Mouse (Mus musculus): ENCODE measurements at regions not wholly inside any gene's neighbourhood (a gene's known extent, or its start where the extent isn't known, plus 50 kb on each side); places are given as distances from the start of the nearest gene placed in this dataset.

- no peak for TF ChIP-seq CTCF (IDR thresholded peaks at IDR 0.05; ENCODE audit: extremely low read depth, insufficient read depth, insufficient read length, insufficient replicate concordance)
- TF ChIP-seq POLR2A (IDR thresholded peaks at IDR 0.05; ENCODE audit: low read depth, low read length), result no peak
- DNase-seq (ENCODE audit: low read depth in 1 of 2, low spot score in 2 of 2), result no peak
- WGBS, result 84% methylated on average over 15 of the region's 15 CpGs
- no peaks in the 10 kb centered on the region for H3K36me3 ChIP-seq (ENCODE audit: control insufficient read depth, insufficient read depth, low read length)
- H3K4me1 ChIP-seq (ENCODE audit: control insufficient read depth, insufficient read depth, insufficient read length), result no peaks in the 10 kb centered on the region
- no peak overlapping the region for H3K4me3 ChIP-seq (ENCODE audit: extremely low read depth, insufficient read depth, insufficient read length)
- H3K27ac ChIP-seq (ENCODE audit: insufficient read depth, low read length), result no peak overlapping the region
- no peaks in the 10 kb centered on the region for H3K27me3 ChIP-seq (ENCODE audit: control insufficient read depth, insufficient read depth, low read length)
Observed at GRCm38 (mm10) chr15:88391822-88392221, 208.3 kb upstream of the Zdhhc25 start.

DNA sequence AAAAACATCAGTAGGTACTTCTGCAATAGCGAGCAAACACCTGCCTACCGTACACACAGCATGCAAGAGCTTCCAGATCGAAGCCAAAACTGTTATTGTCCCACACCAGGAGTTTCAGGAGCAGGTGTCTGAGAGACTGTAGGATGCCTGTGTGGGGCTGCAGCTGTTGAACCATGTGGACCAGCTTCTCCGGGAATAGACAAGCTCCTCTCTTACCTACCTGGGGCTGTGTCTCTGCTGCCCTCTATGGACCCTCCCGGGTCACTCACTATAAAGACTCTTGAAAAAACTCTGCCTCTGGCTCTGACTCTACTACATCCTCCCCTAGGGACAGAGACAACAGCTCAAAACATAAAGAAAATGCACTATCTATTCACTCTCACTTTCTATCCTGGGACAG lies 201.0 kb upstream of the Zdhhc25 start:
- no peak overlapping the region for H3K27ac ChIP-seq (ENCODE audit: insufficient read depth, low read length)
- H3K4me1 ChIP-seq (ENCODE audit: control insufficient read depth, insufficient read depth, insufficient read length), result no peaks in the 10 kb centered on the region
- TF ChIP-seq CTCF (IDR thresholded peaks at IDR 0.05; ENCODE audit: extremely low read depth, insufficient read depth, insufficient read length, insufficient replicate concordance), result no peak
- TF ChIP-seq POLR2A (IDR thresholded peaks at IDR 0.05; ENCODE audit: low read depth, low read length), result no peak
- H3K27me3 ChIP-seq (ENCODE audit: control insufficient read depth, insufficient read depth, low read length), result no peaks in the 10 kb centered on the region
- H3K36me3 ChIP-seq (ENCODE audit: control insufficient read depth, insufficient read depth, low read length), result no peaks in the 10 kb centered on the region
- WGBS, result 50% methylated on average over 5 of the region's 5 CpGs
- no peak for DNase-seq (ENCODE audit: low read depth in 1 of 2, low spot score in 2 of 2)
- no peak overlapping the region for H3K4me3 ChIP-seq (ENCODE audit: extremely low read depth, insufficient read depth, insufficient read length)

GRCm38 (mm10) chr15:88399989-88400388 lies 200.1 kb upstream of the Zdhhc25 start:
- Histone ChIP-seq H3K27me3 (ENCODE audit: control insufficient read depth, insufficient read depth, low read length) (no peaks in the 10 kb centered on the region), H3K4me3 (ENCODE audit: extremely low read depth, insufficient read depth, insufficient read length) (no peak overlapping the region), H3K27ac (ENCODE audit: insufficient read depth, low read length) (no peak overlapping the region), H3K36me3 (ENCODE audit: control insufficient read depth, insufficient read depth, low read length) (no peaks in the 10 kb centered on the region), H3K4me1 (ENCODE audit: control insufficient read depth, insufficient read depth, insufficient read length) (no peaks in the 10 kb centered on the region)
- TF ChIP-seq POLR2A (IDR thresholded peaks at IDR 0.05; ENCODE audit: low read depth, low read length) (no peak), CTCF (IDR thresholded peaks at IDR 0.05; ENCODE audit: extremely low read depth, insufficient read depth, insufficient read length, insufficient replicate concordance) (no peak)
- DNase-seq (ENCODE audit: low read depth in 1 of 2, low spot score in 2 of 2), result no peak
- 50% methylated on average over 12 of the region's 12 CpGs for WGBS

DNA sequence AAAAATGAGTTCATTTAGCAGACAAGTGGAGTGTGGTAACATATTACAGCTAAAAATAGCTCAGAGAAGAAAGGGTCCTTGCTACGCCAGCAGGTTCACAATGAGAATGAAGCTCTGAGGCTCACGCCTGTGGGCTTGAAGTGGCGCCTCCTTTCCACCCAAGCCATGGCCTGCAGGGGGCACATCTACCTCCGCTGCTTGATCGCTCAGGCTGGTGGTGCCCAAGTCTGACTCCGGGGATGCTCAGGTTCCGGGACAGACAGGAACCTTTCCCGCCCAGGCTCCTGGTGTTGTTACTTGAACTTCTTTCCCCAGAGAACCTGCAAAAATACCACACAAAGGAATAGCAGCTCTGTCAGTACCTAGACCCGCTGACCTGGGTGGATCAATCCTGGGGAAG lies 199.3 kb upstream of the Zdhhc25 start:
- no peak for DNase-seq (ENCODE audit: low read depth in 1 of 2, low spot score in 2 of 2)
- Histone ChIP-seq H3K27me3 (ENCODE audit: control insufficient read depth, insufficient read depth, low read length) (no peaks in the 10 kb centered on the region), H3K36me3 (ENCODE audit: control insufficient read depth, insufficient read depth, low read length) (no peaks in the 10 kb centered on the region), H3K27ac (ENCODE audit: insufficient read depth, low read length) (no peak overlapping the region), H3K4me1 (ENCODE audit: control insufficient read depth, insufficient read depth, insufficient read length) (no peaks in the 10 kb centered on the region), H3K4me3 (ENCODE audit: extremely low read depth, insufficient read depth, insufficient read length) (no peak overlapping the region)
- 71% methylated on average over 9 of the region's 9 CpGs for WGBS
- TF ChIP-seq CTCF (IDR thresholded peaks at IDR 0.05; ENCODE audit: extremely low read depth, insufficient read depth, insufficient read length, insufficient replicate concordance), result no peak

DNA sequence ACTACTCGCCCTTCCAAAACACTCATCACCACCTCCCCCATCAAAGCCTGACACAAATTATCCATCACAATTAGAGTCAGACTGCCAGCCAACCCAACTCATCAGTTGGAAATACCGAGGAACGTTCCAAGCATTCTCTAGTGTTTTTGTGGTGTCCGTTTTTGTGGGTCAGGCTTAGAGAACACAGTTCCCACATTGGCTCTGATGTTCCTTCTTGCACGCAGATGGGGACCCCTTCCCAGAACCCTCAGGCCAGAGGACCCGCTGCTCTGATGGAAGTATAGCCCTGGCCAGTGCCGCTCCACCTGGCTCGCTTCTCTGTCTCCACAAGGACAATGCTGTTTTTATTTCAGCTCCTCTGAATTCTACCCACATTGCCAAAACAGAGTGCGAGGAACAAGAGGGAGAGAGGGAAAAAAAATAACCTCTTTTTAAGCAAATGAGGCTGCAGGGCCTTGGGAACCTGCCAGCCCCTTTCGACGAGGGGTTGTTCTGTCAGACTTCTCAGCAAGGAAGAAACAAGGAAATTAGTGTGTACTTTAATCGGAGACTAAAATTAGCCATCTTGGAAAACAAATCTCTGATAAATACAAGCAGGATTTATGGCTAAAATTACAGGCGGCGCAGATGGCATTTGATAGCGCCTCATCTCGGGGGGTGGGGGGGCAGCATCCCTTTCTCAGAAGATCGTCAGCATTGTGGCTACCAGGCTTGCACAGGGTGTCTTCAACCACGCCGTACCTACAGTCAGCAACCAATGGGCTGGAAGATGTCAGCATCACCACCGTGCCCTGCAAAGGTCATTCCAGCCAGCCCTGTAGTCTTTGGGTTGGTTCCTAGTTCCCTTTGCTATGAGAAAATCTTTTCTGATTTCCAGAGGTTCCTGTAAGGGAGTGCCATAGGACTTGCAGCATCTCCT lies 191.4 kb upstream of the Zdhhc25 start:
- Histone ChIP-seq H3K4me3 (ENCODE audit: extremely low read depth, insufficient read depth, insufficient read length) (no peak overlapping the region), H3K27me3 (ENCODE audit: control insufficient read depth, insufficient read depth, low read length) (no peaks in the 10 kb centered on the region), H3K27ac (ENCODE audit: insufficient read depth, low read length) (no peak overlapping the region), H3K4me1 (ENCODE audit: control insufficient read depth, insufficient read depth, insufficient read length) (no peaks in the 10 kb centered on the region), H3K36me3 (ENCODE audit: control insufficient read depth, insufficient read depth, low read length) (no peaks in the 10 kb centered on the region)
- no peak for DNase-seq (ENCODE audit: low read depth in 1 of 2, low spot score in 2 of 2)
- 85% methylated on average over 20 of the region's 20 CpGs for WGBS
- TF ChIP-seq CTCF (IDR thresholded peaks at IDR 0.05; ENCODE audit: extremely low read depth, insufficient read depth, insufficient read length, insufficient replicate concordance) (no peak), POLR2A (IDR thresholded peaks at IDR 0.05; ENCODE audit: low read depth, low read length) (no peak)

DNA sequence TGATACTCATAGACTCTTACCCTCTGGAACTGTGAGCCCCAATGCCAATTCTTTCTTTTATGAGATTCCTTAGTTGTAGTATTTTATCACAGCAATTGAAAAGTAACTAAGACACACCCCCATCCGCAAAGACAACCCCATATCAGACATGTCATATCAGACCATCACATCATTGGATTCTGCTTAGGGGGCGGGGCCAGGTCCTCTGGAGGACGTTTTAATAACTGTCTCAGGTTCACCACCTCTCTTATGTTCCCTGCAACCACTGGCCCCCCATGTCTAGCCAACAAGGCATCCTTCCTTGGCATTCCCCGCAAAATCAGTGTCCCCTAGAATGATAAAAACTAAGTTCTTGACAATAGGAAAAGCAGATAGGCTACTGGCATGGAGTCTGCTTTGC lies 185.9 kb upstream of the Zdhhc25 start:
- no peak overlapping the region for H3K27ac ChIP-seq (ENCODE audit: insufficient read depth, low read length)
- no peak overlapping the region for H3K4me3 ChIP-seq (ENCODE audit: extremely low read depth, insufficient read depth, insufficient read length)
- H3K4me1 ChIP-seq (ENCODE audit: control insufficient read depth, insufficient read depth, insufficient read length), result no peaks in the 10 kb centered on the region
- no peak for DNase-seq (ENCODE audit: low read depth in 1 of 2, low spot score in 2 of 2)
- H3K27me3 ChIP-seq (ENCODE audit: control insufficient read depth, insufficient read depth, low read length), result no peaks in the 10 kb centered on the region
- no peaks in the 10 kb centered on the region for H3K36me3 ChIP-seq (ENCODE audit: control insufficient read depth, insufficient read depth, low read length)
- TF ChIP-seq CTCF (IDR thresholded peaks at IDR 0.05; ENCODE audit: extremely low read depth, insufficient read depth, insufficient read length, insufficient replicate concordance), result no peak
- no peak for TF ChIP-seq POLR2A (IDR thresholded peaks at IDR 0.05; ENCODE audit: low read depth, low read length)
- WGBS, result 68% methylated on average over 4 of the region's 4 CpGs

- DNase-seq (ENCODE audit: low read depth in 1 of 2, low spot score in 2 of 2), result no peak
- no peaks in the 10 kb centered on the region for H3K27me3 ChIP-seq (ENCODE audit: control insufficient read depth, insufficient read depth, low read length)
- 64% methylated on average over 8 of the region's 8 CpGs for whole genome bisulfite sequencing
- H3K36me3 ChIP-seq (ENCODE audit: control insufficient read depth, insufficient read depth, low read length), result no peaks in the 10 kb centered on the region
- H3K27ac ChIP-seq (ENCODE audit: insufficient read depth, low read length), result no peak overlapping the region
- H3K4me3 ChIP-seq (ENCODE audit: extremely low read depth, insufficient read depth, insufficient read length), result no peak overlapping the region
- no peaks in the 10 kb centered on the region for H3K4me1 ChIP-seq (ENCODE audit: control insufficient read depth, insufficient read depth, insufficient read length)
- TF ChIP-seq POLR2A (IDR thresholded peaks at IDR 0.05; ENCODE audit: low read depth, low read length) (no peak), CTCF (IDR thresholded peaks at IDR 0.05; ENCODE audit: extremely low read depth, insufficient read depth, insufficient read length, insufficient replicate concordance) (no peak)
Observed at GRCm38 (mm10) chr15:88418881-88419280, 181.2 kb upstream of the Zdhhc25 start.

Data from spleen, adult 2 months (tissue).